Mouse (Mus musculus): Measurements from ENCODE around the gene Abtb2.

The Abtb2 gene

GRCm38 (mm10) chr2:103730999-103731398 is 164.9 kb downstream of the Abtb2 start:
- no peak for DNase-seq (ENCODE audit: low spot score in 2 of 2)

GRCm38 (mm10) chr2:103731423-103731822 is 165.3 kb downstream of the Abtb2 start:
- no peak for DNase-seq (ENCODE audit: low spot score in 2 of 2)

GRCm38 (mm10) chr2:103742821-103743220 is 176.7 kb downstream of the Abtb2 start:
- no peak for DNase-seq (ENCODE audit: low spot score in 2 of 2)

- DNase-seq (ENCODE audit: low spot score in 2 of 2): no peak
Measured at GRCm38 (mm10) chr2:103743536-103743935, 177.4 kb downstream of the Abtb2 start.

- peak; percentile 62 to 74 for DNase-seq (ENCODE audit: low spot score in 2 of 2)
Measured at GRCm38 (mm10) chr2:103743988-103744387, 177.9 kb downstream of the Abtb2 start.

- no peak for DNase-seq (ENCODE audit: low spot score in 2 of 2)
Measured at GRCm38 (mm10) chr2:103745481-103745880, 179.4 kb downstream of the Abtb2 start.

GRCm38 (mm10) chr2:103746096-103746495 is 180.0 kb downstream of the Abtb2 start:
- DNase-seq (ENCODE audit: low spot score in 2 of 2): no peak

- DNase-seq (ENCODE audit: low spot score in 2 of 2): no peak
Measured at GRCm38 (mm10) chr2:103746761-103747160, 180.7 kb downstream of the Abtb2 start.

- no peak for DNase-seq (ENCODE audit: low spot score in 2 of 2)
Measured at GRCm38 (mm10) chr2:103747891-103748290, 181.8 kb downstream of the Abtb2 start.

- DNase-seq (ENCODE audit: low spot score in 2 of 2): no peak
Measured at GRCm38 (mm10) chr2:103749091-103749490, 183.0 kb downstream of the Abtb2 start.

GRCm38 (mm10) chr2:103751771-103752170 is 185.7 kb downstream of the Abtb2 start:
- no peak for DNase-seq (ENCODE audit: low spot score in 2 of 2)

GRCm38 (mm10) chr2:103754614-103755013 is 188.5 kb downstream of the Abtb2 start:
- no peak for DNase-seq (ENCODE audit: low spot score in 2 of 2)

GRCm38 (mm10) chr2:103755458-103756085 is 189.5 kb downstream of the Abtb2 start:
- no peak for DNase-seq (ENCODE audit: low spot score in 2 of 2)

GRCm38 (mm10) chr2:103760421-103760820 is 194.3 kb downstream of the Abtb2 start:
- no peak for DNase-seq (ENCODE audit: low spot score in 2 of 2)

GRCm38 (mm10) chr2:103760906-103761716 is 195.0 kb downstream of the Abtb2 start, which contains the start of gene Nat10:
Gene Nat10 (minus strand): TSS chr2:103761270.
- peak; percentile 98 for DNase-seq (ENCODE audit: low spot score in 2 of 2)

- no peak for DNase-seq (ENCODE audit: low spot score in 2 of 2)
Measured at GRCm38 (mm10) chr2:103761993-103762392, 195.9 kb downstream of the Abtb2 start.

- DNase-seq (ENCODE audit: low spot score in 2 of 2): no peak
Measured at GRCm38 (mm10) chr2:103762492-103762891, 196.4 kb downstream of the Abtb2 start.

Measured in cerebellum, postnatal 4 days (tissue).